Mouse (Mus musculus) testis, adult 2 months (tissue): ENCODE measurements around the gene Igfbp1. TPM values are rescaled to one million over a fixed set of nuclear protein-coding genes. Genes with fewer than 3 reads are reported as not detected.

Experiments
- H3K27ac ChIP-seq: fragments of 200-500 bp; 2 replicates; pipeline ENCODE4 v1.5.1; 2012; ENCODE audit warnings: low read depth, low read length; ENCODE audit not compliant: control insufficient read depth, insufficient read depth
- H3K27me3 ChIP-seq: fragments of 200-500 bp; 2 replicates; pipeline ENCODE4 v1.6.1; 2012; ENCODE audit warnings: mild to moderate bottlenecking, low read length, moderate library complexity; ENCODE audit not compliant: control insufficient read depth, insufficient read depth
- H3K36me3 ChIP-seq: fragments of 200-500 bp; 2 replicates; pipeline ENCODE4 v1.6.1; 2012; ENCODE audit warnings: mild to moderate bottlenecking, low read length; ENCODE audit not compliant: control insufficient read depth, insufficient read depth
- H3K4me1 ChIP-seq: fragments of 200-500 bp; 2 replicates; pipeline ENCODE4 v1.6.1; 2012; ENCODE audit warnings: low read length; ENCODE audit not compliant: control insufficient read depth, insufficient read depth
- H3K4me3 ChIP-seq: fragments of 200-500 bp; 2 replicates; pipeline ENCODE4 v1.5.1; 2012; ENCODE audit warnings: low read depth, mild to moderate bottlenecking, low read length, moderate library complexity, mixed read lengths; ENCODE audit not compliant: control insufficient read depth
- CTCF ChIP-seq: fragments of 200-500 bp; IDR thresholded peaks from 2 replicates; pipeline ENCODE4 v1.5.1; 2012; ENCODE audit warnings: low read depth, mild to moderate bottlenecking, inconsistent platforms, low read length, moderate library complexity; ENCODE audit not compliant: control insufficient read depth, insufficient read depth, insufficient replicate concordance
- POLR2A ChIP-seq: fragments of 200-500 bp; IDR thresholded peaks from 2 replicates; pipeline ENCODE4 v1.6.1; 2012; ENCODE audit warnings: low read depth, mild to moderate bottlenecking, inconsistent platforms, low read length, moderate library complexity; ENCODE audit not compliant: control insufficient read depth
- polyA plus RNA-seq: library from polyadenylated mRNA; depleted of rRNA; stranded (reverse); fragments of >200 nt; gene quantifications from 2 replicates; pipeline ENCODE4 v1.2.3, GENCODE M21; 2012; rRNA removed

Igfbp1 gene
- polyA plus RNA-seq: 0.06 TPM in 2 replicates

- no peak within 1 kb of the TSS for H3K27ac ChIP-seq
- no peak within 1 kb of the TSS; the same call in 1 of the 2 replicates for H3K4me3 ChIP-seq
- H3K27me3 ChIP-seq: no peaks in the 10 kb centered on the region
- no peaks in the 10 kb centered on the region for H3K36me3 ChIP-seq
- H3K4me1 ChIP-seq: peaks cover 7% of the 10 kb centered on the region
- TF ChIP-seq POLR2A (no peak), CTCF (no peak)
Observed at GRCm38 (mm10) chr11:7197491-7197941, at the start of gene Igfbp1. Gene Igfbp1 (plus strand): TSS chr11:7197782.

- no peak for TF ChIP-seq CTCF
- no peak for TF ChIP-seq POLR2A
- Histone ChIP-seq H3K27me3 (no peaks in the 10 kb centered on the region), H3K4me1 (no peaks in the 10 kb centered on the region), H3K27ac (no peak overlapping the region), H3K4me3 (no peak overlapping the region), H3K36me3 (no peaks in the 10 kb centered on the region)
Observed at GRCm38 (mm10) chr11:7147945-7148344, 49.6 kb upstream of the Igfbp1 start.

GRCm38 (mm10) chr11:7149471-7149870, 48.1 kb upstream of the Igfbp1 start:
- Histone ChIP-seq H3K4me3 (no peak overlapping the region), H3K27me3 (no peaks in the 10 kb centered on the region), H3K27ac (no peak overlapping the region), H3K36me3 (no peaks in the 10 kb centered on the region), H3K4me1 (no peaks in the 10 kb centered on the region)
- no peak for TF ChIP-seq CTCF
- TF ChIP-seq POLR2A: no peak

GRCm38 (mm10) chr11:7150511-7150910, 47.1 kb upstream of the Igfbp1 start:
- no peaks in the 10 kb centered on the region for H3K36me3 ChIP-seq
- H3K4me3 ChIP-seq: no peak overlapping the region
- TF ChIP-seq CTCF (no peak), POLR2A (no peak)
- H3K4me1 ChIP-seq: no peaks in the 10 kb centered on the region
- no peak overlapping the region for H3K27ac ChIP-seq
- H3K27me3 ChIP-seq: no peaks in the 10 kb centered on the region

GRCm38 (mm10) chr11:7152371-7152770, 45.2 kb upstream of the Igfbp1 start:
- Histone ChIP-seq H3K27me3 (no peaks in the 10 kb centered on the region), H3K4me3 (no peak overlapping the region), H3K4me1 (no peaks in the 10 kb centered on the region), H3K27ac (no peak overlapping the region), H3K36me3 (no peaks in the 10 kb centered on the region)
- TF ChIP-seq POLR2A (no peak), CTCF (no peak)

- no peaks in the 10 kb centered on the region for H3K36me3 ChIP-seq
- TF ChIP-seq CTCF (no peak), POLR2A (no peak)
Observed at GRCm38 (mm10) chr11:7153081-7153480, 44.5 kb upstream of the Igfbp1 start.

GRCm38 (mm10) chr11:7156427-7156826, 41.2 kb upstream of the Igfbp1 start:
- no peak for TF ChIP-seq POLR2A
- TF ChIP-seq CTCF: no peak
- H3K27ac ChIP-seq: no peak overlapping the region
- H3K4me3 ChIP-seq: no peak overlapping the region

More at GRCm38 (mm10) chr11:7153081-7153480, 44.5 kb upstream of the Igfbp1 start:
- no peaks in the 10 kb centered on the region for H3K4me1 ChIP-seq
- no peak overlapping the region for H3K27ac ChIP-seq
- H3K27me3 ChIP-seq: no peaks in the 10 kb centered on the region
- H3K4me3 ChIP-seq: no peak overlapping the region

GRCm38 (mm10) chr11:7158196-7158595, 39.4 kb upstream of the Igfbp1 start:
- Histone ChIP-seq H3K27ac (no peak overlapping the region), H3K4me1 (no peaks in the 10 kb centered on the region), H3K4me3 (no peak overlapping the region), H3K36me3 (no peaks in the 10 kb centered on the region), H3K27me3 (no peaks in the 10 kb centered on the region)
- no peak for TF ChIP-seq CTCF

More at GRCm38 (mm10) chr11:7156427-7156826, 41.2 kb upstream of the Igfbp1 start:
- H3K36me3 ChIP-seq: no peaks in the 10 kb centered on the region
- no peaks in the 10 kb centered on the region for H3K27me3 ChIP-seq
- no peaks in the 10 kb centered on the region for H3K4me1 ChIP-seq
